In genomic region chr13:85066585-85067550, GRCm38 (mm10) we compare ENCODE assay signal across 13 mouse cellular contexts.
DNase-seq lines count a peak whose midpoint lies in the region; ATAC-seq lines count a peak whose summit lies in the region.
"Had no signal": no experiment of that assay in that cellular context is flagged by ENCODE, and none has a peak within 500 bp of the region (broad histone marks: within the 10 kb centered on the region; RNA-seq: fewer than 3 reads in every experiment).

No protein-coding gene starts in this region.

- no peaks in the 10 kb centered on the region for H3K27me3 ChIP-seq in hindbrain, embryonic 12.5 days
- H3K27me3 ChIP-seq in midbrain, embryonic 12.5 days = no peaks in the 10 kb centered on the region
- no peaks in the 10 kb centered on the region for H3K27me3 ChIP-seq in kidney, embryonic 16.5 days (ENCODE audit: insufficient read depth, low read length)
- H3K27me3 ChIP-seq: liver, embryonic 13.5 days had no signal

- H3K9me3 ChIP-seq in hindbrain, embryonic 12.5 days (replicated peaks) = no peaks in the 10 kb centered on the region
- H3K9me3 ChIP-seq in midbrain, embryonic 12.5 days = no peaks in the 10 kb centered on the region
- no peaks in the 10 kb centered on the region; the same call in 1 of the 2 replicates for H3K9me3 ChIP-seq in kidney, embryonic 16.5 days (ENCODE audit: low read length)
- H3K9me3 ChIP-seq: liver, embryonic 13.5 days had no signal

- 0 out of 2 replicates have a peak, but pooled peaks cover 3% of the 10 kb centered on the region for H3K4me1 ChIP-seq in hindbrain, embryonic 12.5 days
- peaks cover 11% of the 10 kb centered on the region for H3K4me1 ChIP-seq in midbrain, embryonic 12.5 days
- no peaks in the 10 kb centered on the region for H3K4me1 ChIP-seq in kidney, embryonic 16.5 days (ENCODE audit: insufficient read depth, low read length)
- H3K4me1 ChIP-seq: liver, embryonic 13.5 days had no signal

- no peaks in the 10 kb centered on the region for H3K36me3 ChIP-seq in hindbrain, embryonic 12.5 days
- no peaks in the 10 kb centered on the region for H3K36me3 ChIP-seq in midbrain, embryonic 12.5 days
- no peaks in the 10 kb centered on the region for H3K36me3 ChIP-seq in kidney, embryonic 16.5 days (ENCODE audit: insufficient read depth, low read length)
- H3K36me3 ChIP-seq: liver, embryonic 13.5 days had no signal

- H3K27ac ChIP-seq in hindbrain, embryonic 12.5 days = peak overlapping the region; percentile 84
- peak overlapping the region; percentile 79 for H3K27ac ChIP-seq in midbrain, embryonic 12.5 days (replicated peaks)
- no peak overlapping the region for H3K27ac ChIP-seq in kidney, embryonic 16.5 days (ENCODE audit: low read length)
- H3K27ac ChIP-seq: liver, embryonic 13.5 days had no signal

- H3K4me2 ChIP-seq in hindbrain, embryonic 12.5 days (replicated peaks) = no peak overlapping the region
- H3K4me2 ChIP-seq in midbrain, embryonic 12.5 days (replicated peaks) = peak overlapping the region; percentile 24; the same call in 1 of the 2 replicates
- no peak overlapping the region for H3K4me2 ChIP-seq in kidney, embryonic 16.5 days (replicated peaks; ENCODE audit: low read depth, low read length)
- H3K4me2 ChIP-seq: liver, embryonic 13.5 days had no signal

- ATAC-seq in hindbrain, embryonic 12.5 days (ENCODE audit: low FRiP score) = peak; percentile 92
- peak; percentile 93 for ATAC-seq in midbrain, embryonic 12.5 days (ENCODE audit: low FRiP score, low read depth)
- no peak for ATAC-seq in kidney, embryonic 16.5 days (ENCODE audit: low FRiP score, low TSS enrichment)

- no peak overlapping the region for H3K4me3 ChIP-seq in hindbrain, embryonic 12.5 days
- H3K4me3 ChIP-seq in midbrain, embryonic 12.5 days = no peak overlapping the region
- no peak overlapping the region for H3K4me3 ChIP-seq in kidney, embryonic 16.5 days (ENCODE audit: low read length)
- H3K4me3 ChIP-seq: liver, embryonic 13.5 days had no signal

- peak; percentile 33 to 64 for DNase-seq in frontal cortex, postnatal 36 days (ENCODE audit: low spot score in 2 of 2)
- no peak for DNase-seq in frontal cortex, postnatal 25 days (ENCODE audit: low spot score in 2 of 2)
- DNase-seq in right cerebral cortex, postnatal 14 days = peak; percentile 9
- DNase-seq in heart, adult 8-10 months (ENCODE audit: low spot score) = no peak
- DNase-seq in layer of hippocampus, postnatal 25 days (ENCODE audit: extremely low spot score in 1 of 2, low spot score in 1 of 2) = no peak
- DNase-seq: gastrocnemius, postnatal 10 days; heart, postnatal 36 days; kidney, postnatal 25 days; liver, embryonic 13.5 days; thymus, adult 2 months had no signal

- WGBS in hindbrain, embryonic 12.5 days = 33% methylated on average over 6 of the region's 6 CpGs
- WGBS in midbrain, embryonic 12.5 days = 35% methylated on average over 6 of the region's 6 CpGs
- WGBS in kidney, embryonic 16.5 days = 71% methylated on average over 6 of the region's 6 CpGs

- no peak overlapping the region for H3K9ac ChIP-seq in hindbrain, embryonic 12.5 days
- no peak overlapping the region for H3K9ac ChIP-seq in midbrain, embryonic 12.5 days (replicated peaks)
- H3K9ac ChIP-seq in kidney, embryonic 16.5 days (replicated peaks; ENCODE audit: low read length) = no peak overlapping the region
- H3K9ac ChIP-seq: liver, embryonic 13.5 days had no signal

Comparison
In these comparisons a context has a peak if more than half of its experiments do, and no peak if none do; other contexts are left out.
1. DNase-seq: peak in frontal cortex, postnatal 36 days (2 of 2) and right cerebral cortex, postnatal 14 days (single experiment); none in frontal cortex, postnatal 25 days (0 of 2), heart, adult 8-10 months (single experiment) and layer of hippocampus, postnatal 25 days (0 of 2).